Mouse (Mus musculus) testis, adult 2 months (tissue): ENCODE measurements at regions not wholly inside any gene's neighbourhood (a gene's known extent, or its start where the extent isn't known, plus 50 kb on each side); places are given as distances from the start of the nearest gene placed in this dataset.

Experiments
- CTCF ChIP-seq: fragments of 200-500 bp; IDR thresholded peaks from 2 replicates; pipeline ENCODE4 v1.5.1; 2012; ENCODE audit warnings: low read depth, mild to moderate bottlenecking, inconsistent platforms, low read length, moderate library complexity; ENCODE audit not compliant: control insufficient read depth, insufficient read depth, insufficient replicate concordance
- POLR2A ChIP-seq: fragments of 200-500 bp; IDR thresholded peaks from 2 replicates; pipeline ENCODE4 v1.6.1; 2012; ENCODE audit warnings: low read depth, mild to moderate bottlenecking, inconsistent platforms, low read length, moderate library complexity; ENCODE audit not compliant: control insufficient read depth

DNA sequence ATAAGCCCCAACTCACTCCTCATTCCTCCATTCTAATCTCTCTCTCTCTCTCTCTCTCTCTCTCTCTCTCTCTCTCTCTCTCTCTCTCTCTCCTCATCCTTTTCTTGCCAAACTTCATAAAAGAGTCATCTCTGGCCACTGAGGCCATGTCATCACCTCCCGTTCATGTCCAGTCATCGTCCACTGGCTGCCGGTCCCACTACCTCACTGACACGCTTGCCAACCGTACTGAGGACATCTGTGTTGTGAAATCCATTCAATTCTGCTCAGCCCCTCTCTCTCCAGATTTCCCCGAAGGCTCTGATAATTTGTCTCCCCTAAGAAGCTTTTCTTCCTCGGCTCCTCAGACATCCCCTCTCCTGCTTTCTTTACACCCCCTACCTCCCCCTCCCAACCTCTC lies 94.7 kb downstream of the Axin2 start:
- TF ChIP-seq CTCF = no peak
- no peak for TF ChIP-seq POLR2A
